Mouse (Mus musculus): ENCODE measurements at regions not wholly inside any gene's neighbourhood (a gene's known extent, or its start where the extent isn't known, plus 50 kb on each side); places are given as distances from the start of the nearest gene placed in this dataset.
"Not testable (repeated sequence)": the region's sequence is repeated elsewhere in the genome, so short reads cannot be mapped to it uniquely, and the experiment has no call there.

- TF ChIP-seq CTCF (IDR thresholded peaks at IDR 0.05; ENCODE audit: extremely low read depth, insufficient read depth, low read length), result no peak
- TF ChIP-seq POLR2A (IDR thresholded peaks at IDR 0.05; ENCODE audit: extremely low read depth, insufficient read depth, low read length), result no peak
- no peak overlapping the region for H3K4me3 ChIP-seq (ENCODE audit: insufficient read depth, low read length)
- H3K4me1 ChIP-seq (ENCODE audit: control insufficient read depth, insufficient read depth, low read length), result no peaks in the 10 kb centered on the region
- no peak overlapping the region for H3K27ac ChIP-seq (ENCODE audit: insufficient read depth, low read length)
Observed at GRCm38 (mm10) chr5:3267021-3267420, 74.3 kb upstream of the Cdk6 start.

GRCm38 (mm10) chr5:3269760-3270159 is 71.5 kb upstream of the Cdk6 start:
- no peak overlapping the region for H3K4me3 ChIP-seq (ENCODE audit: insufficient read depth, low read length)
- H3K27ac ChIP-seq (ENCODE audit: insufficient read depth, low read length), result no peak overlapping the region
- H3K4me1 ChIP-seq (ENCODE audit: control insufficient read depth, insufficient read depth, low read length), result no peaks in the 10 kb centered on the region
- no peak for TF ChIP-seq POLR2A (IDR thresholded peaks at IDR 0.05; ENCODE audit: extremely low read depth, insufficient read depth, low read length)
- no peak for TF ChIP-seq CTCF (IDR thresholded peaks at IDR 0.05; ENCODE audit: extremely low read depth, insufficient read depth, low read length)

DNA sequence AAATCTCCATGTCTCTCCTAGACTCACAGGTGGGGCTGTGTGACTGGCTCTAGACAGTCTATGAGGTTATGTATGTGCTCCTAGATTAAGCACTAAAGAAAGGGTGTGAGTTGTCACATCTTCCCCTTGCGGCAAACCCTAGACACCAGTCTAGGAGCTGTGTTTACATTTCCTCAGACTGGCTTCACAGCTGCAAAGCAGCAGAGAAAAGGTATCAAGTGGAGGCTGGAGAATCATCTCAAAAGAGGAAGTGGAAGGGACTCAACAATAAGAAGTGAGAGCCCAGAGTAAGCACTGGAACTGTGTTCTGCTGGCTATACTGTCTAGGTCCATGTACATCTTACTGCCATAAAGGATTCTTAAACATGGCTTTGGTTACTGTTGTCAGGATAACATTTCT is 68.1 kb upstream of the Cdk6 start:
- H3K4me1 ChIP-seq (ENCODE audit: control insufficient read depth, insufficient read depth, low read length); H3K27ac ChIP-seq (ENCODE audit: insufficient read depth, low read length); H3K4me3 ChIP-seq (ENCODE audit: insufficient read depth, low read length): not testable (repeated sequence)

DNA sequence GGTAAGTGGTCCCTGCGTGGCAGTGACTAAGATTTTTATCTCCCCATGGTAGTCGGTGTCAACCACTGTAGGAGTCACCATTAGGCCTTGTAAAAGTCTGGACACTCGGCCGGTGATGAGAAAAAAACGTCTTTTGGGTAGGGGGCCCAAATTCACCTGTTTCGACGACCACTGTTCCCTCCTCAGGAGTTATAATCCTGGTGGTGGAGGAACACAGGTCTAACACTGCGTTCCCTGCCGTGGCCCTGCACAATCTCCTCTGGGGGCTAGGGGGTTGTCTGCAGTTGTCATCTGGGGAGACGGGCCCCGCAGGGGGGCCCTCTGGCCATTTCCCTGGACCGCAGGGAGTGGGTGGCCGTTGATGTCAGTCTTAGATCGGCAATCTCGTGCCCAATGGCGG is 64.0 kb upstream of the Cdk6 start:
- H3K27ac ChIP-seq (ENCODE audit: insufficient read depth, low read length); H3K4me3 ChIP-seq (ENCODE audit: insufficient read depth, low read length): not testable (repeated sequence)

GRCm38 (mm10) chr5:3278956-3279355 is 62.3 kb upstream of the Cdk6 start:
- not testable (repeated sequence) for H3K27ac ChIP-seq (ENCODE audit: insufficient read depth, low read length); H3K4me3 ChIP-seq (ENCODE audit: insufficient read depth, low read length); H3K4me1 ChIP-seq (ENCODE audit: control insufficient read depth, insufficient read depth, low read length)

More for the DNA sequence above, 64.0 kb upstream of the Cdk6 start:
- not testable (repeated sequence) for H3K4me1 ChIP-seq (ENCODE audit: control insufficient read depth, insufficient read depth, low read length)

DNA sequence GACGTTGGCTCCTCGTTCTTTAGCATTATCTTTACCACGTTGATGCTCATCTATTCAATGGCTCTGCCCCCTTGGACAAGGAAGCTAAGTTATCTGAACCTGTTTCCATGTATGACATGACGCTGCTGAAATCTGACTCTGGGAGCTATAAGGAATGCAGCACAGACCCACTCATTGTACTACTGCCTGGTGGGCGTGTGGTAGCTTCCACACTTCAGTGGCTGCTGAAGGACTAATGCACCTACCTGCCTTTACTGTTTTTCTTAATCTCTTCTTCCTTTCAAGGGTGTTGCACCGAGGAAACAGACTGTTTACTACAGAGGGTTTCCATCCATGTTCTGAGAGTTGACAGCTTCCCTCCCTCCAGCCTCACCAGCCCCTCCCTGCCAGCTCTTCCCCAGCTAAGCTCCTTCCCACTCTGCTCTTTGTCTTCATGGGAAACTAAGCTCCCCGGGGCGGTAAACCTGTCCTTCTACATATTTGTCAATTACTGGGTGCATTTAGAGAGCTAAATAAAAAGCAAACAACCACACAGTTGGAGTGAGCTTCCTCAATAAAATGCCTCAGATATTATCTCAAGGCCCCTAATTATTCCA is 59.3 kb upstream of the Cdk6 start:
- H3K27ac ChIP-seq (ENCODE audit: insufficient read depth, low read length); H3K4me1 ChIP-seq (ENCODE audit: control insufficient read depth, insufficient read depth, low read length); H3K4me3 ChIP-seq (ENCODE audit: insufficient read depth, low read length): not testable (repeated sequence)

- Histone ChIP-seq H3K4me3 (ENCODE audit: insufficient read depth, low read length) (no peak overlapping the region), H3K27ac (ENCODE audit: insufficient read depth, low read length) (no peak overlapping the region), H3K4me1 (ENCODE audit: control insufficient read depth, insufficient read depth, low read length) (no peaks in the 10 kb centered on the region)
- TF ChIP-seq POLR2A (IDR thresholded peaks at IDR 0.05; ENCODE audit: extremely low read depth, insufficient read depth, low read length), result no peak
- TF ChIP-seq CTCF (IDR thresholded peaks at IDR 0.05; ENCODE audit: extremely low read depth, insufficient read depth, low read length), result no peak
Observed at GRCm38 (mm10) chr5:3283083-3283482, 58.2 kb upstream of the Cdk6 start.

DNA sequence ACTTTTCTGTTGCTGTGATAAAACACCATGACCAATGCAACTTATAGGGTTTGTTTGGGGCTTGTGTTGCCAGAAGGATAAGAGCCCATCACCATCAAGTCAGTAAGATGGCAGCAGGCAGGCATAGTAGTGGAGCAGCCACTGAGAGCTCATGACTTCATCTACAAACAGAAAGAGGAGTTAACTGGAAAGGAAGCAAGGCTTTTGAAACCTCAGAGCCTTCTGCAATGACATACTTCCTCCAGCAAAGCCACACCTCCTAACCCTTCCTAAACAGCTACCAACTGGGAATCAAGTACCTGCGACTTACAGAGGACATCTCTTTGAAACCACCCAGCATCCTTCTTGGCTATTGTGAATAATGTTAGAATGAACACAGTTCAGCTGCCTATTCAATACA is 57.0 kb upstream of the Cdk6 start:
- not testable (repeated sequence) for H3K27ac ChIP-seq (ENCODE audit: insufficient read depth, low read length); H3K4me1 ChIP-seq (ENCODE audit: control insufficient read depth, insufficient read depth, low read length); H3K4me3 ChIP-seq (ENCODE audit: insufficient read depth, low read length)

DNA sequence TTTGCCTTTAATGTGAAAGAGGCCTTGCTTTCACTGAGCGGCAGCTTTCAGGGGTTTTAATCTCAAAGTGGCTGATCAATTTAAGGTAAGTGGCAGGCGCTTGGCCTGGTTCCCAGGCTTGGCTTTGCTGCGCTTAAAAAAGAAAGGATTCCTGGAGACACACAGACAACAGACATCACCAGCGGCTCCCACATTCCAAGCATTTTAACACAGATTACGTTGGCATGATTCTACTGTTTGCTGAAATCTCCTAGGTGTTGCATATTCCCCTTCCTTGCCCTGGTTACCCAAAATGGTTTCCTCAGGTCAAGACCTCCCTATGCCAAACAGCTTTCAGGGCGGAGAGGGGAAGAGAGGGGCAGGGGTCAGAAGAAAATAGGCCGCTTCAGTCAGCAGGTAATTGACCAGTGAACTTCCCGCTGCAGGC is 51.3 kb upstream of the Cdk6 start:
- H3K4me3 ChIP-seq (ENCODE audit: insufficient read depth, low read length); H3K4me1 ChIP-seq (ENCODE audit: control insufficient read depth, insufficient read depth, low read length); H3K27ac ChIP-seq (ENCODE audit: insufficient read depth, low read length): not testable (repeated sequence)

Data from cortical plate, adult 2 months (tissue).